Mouse (Mus musculus): ENCODE measurements around the gene Atg2a.
"Not testable (repeated sequence)": the region's sequence is repeated elsewhere in the genome, so short reads cannot be mapped to it uniquely, and the experiment has no call there.

Atg2a gene

DNA sequence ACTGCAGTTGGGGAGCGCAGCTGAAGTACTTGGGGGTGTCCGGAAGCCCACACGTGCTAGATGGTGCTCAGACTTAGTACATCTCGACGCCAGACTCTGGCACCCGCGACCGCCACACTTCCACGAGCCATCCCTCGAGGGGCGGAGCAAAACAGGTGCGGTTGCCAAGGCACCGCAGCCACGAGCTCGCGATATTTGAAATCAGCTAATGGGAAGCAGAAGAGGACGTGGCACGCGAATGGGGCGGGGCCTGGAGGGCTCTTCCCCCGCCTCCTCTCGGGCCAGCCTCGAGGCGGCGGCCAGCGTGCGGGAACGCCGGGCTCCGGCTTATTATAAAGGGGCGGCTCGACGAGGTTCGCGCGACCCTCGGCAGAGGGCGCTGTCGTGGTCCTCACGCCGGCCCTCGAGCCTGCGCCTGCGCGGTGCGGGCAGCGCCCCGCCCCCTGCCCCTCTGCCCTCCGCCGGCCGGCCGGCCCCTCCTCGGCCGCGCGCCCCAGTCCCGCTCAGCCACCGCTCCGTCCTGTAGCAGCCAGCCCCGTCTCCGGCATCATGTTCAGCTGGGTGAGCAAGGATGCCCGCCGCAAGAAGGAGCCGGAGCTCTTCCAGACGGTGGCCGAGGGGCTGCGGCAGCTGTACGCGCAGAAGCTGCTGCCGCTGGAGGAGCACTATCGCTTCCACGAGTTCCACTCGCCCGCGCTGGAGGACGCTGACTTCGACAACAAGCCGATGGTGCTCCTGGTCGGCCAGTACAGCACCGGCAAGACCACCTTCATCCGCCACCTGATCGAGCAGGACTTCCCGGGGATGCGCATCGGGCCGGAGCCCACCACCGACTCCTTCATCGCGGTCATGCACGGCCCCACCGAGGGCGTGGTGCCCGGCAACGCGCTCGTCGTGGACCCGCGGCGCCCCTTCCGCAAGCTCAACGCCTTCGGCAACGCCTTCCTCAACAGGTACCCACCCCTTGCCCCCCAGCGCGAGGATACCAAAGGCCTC, 35.3 kb downstream of the Atg2a start, which contains the start of gene Ehd1:
Ehd1 (plus strand) TSS at position 300 of the 996 bp plus-strand sequence.
- DNase-seq (ENCODE audit: low read depth), result peak; percentile 97

DNA sequence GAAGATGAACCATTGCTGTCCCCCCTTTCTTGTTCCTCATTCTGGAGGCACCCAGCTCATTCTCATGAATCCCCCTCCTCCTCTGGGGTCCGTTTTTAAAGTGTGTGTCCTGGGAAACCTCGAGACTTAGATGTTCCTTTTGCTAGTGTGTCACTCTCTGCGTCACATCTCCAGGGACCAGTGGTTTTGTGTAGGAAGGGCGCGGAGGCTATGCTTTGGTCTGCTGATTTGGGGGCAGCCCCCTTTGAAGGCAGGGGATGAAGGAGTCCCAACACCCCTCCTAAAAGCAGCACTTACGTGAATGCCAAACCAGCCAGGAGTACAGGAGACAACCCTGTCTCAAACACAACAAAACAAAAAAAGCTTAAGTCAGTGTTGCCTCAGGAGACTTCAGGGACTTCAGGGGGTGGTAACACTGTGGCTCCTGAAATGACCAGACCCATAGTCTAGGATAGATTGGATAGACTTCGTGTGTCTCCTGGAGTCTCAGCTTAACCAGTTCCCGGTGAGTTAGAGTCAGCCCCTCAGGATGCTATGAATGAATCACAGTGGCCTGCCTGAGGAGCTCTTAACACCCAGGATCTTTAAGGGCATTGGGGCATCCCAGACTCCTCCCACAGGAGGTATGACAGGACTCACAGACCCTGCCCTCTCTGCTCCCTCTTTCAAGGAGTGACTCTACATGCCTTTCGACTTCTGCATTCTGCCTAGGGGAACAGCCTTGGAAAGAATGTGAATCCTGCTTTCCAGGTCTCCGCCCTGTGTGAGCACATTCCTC, 36.4 kb downstream of the Atg2a start:
- peak; percentile 45 for DNase-seq (ENCODE audit: low read depth)

- no peak for DNase-seq (ENCODE audit: low read depth)
These were observed 37.1 kb downstream of the Atg2a start for GRCm38 (mm10) chr19:6278439-6279073.

DNA sequence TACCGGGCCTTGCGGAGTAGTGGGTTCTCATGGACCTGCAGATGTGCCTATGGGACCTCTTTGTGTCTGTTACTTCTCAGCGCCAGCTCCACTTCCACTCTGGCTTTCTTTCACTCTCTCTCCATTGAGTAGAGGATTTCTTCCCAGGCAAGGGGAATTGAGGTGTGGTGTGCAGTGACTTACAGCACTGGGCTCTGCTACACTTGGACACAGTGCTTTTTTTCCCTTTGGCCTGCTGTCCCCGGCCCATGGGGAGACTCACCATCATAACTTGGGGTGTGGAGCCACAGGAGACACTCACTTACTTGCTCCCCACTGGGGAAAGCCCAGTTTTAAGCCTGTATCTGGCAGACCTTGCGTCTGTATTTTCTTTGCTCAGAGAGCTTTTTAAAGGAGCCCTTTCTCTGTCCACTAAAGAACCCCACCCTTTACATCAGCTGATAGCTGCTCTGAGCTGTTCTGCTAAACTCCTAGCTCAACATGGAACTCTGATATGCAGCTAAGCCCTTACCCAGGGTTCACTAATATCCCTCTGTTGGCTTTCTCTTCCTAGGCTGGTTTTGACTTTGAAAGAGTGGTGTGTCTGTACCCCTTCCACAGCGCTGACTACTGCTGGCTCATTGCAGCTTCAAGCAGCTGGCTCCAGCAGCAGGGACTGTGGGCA, 38.1 kb downstream of the Atg2a start:
- DNase-seq (ENCODE audit: low read depth), result no peak

- DNase-seq (ENCODE audit: low read depth), result no peak
These were observed 39.1 kb downstream of the Atg2a start for GRCm38 (mm10) chr19:6280554-6280953.

DNA sequence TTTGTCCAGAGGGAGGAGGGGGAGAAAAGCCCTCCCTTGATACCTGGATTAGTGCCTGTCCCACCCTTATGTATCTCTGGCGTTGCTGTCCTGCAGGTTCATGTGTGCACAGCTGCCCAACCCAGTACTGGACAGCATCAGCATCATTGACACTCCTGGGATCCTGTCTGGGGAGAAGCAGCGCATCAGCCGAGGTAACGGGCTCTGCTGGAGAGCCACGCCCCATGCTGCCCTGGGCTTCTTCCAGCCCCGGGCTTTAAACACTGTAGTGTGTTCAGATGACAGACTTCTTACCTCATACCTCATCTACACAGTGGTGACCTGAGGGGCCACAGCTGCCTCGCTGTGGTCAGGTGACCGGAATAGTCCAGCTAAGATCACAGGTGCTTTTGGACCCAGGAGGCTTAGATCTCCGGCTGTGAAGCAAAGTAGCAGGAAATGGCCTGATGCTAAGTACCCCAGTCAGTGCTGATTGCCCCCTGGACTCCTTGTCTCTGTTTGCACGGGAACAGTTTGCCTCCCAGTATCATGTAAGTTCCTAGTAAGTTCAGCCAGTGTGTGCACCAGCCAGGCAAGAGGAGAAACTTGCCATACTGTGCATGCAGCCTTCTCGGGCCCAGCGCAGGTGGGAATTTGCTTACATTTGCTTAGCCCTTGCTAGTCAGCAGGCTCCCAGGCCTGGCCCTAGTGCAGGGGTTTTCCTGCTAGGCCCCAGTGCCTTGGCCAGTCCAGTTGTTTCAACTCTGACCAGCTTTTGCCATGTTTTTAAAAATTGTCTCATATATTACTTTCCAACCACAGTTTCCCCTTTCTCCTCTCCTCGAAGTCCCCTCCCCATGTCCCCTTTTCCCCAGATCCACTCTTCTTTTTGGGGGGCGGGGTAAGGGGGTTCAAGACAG, 39.9 kb downstream of the Atg2a start:
- DNase-seq (ENCODE audit: low read depth), result no peak

- DNase-seq (ENCODE audit: low read depth), result no peak
These were observed 41.5 kb downstream of the Atg2a start for GRCm38 (mm10) chr19:6283001-6283400.

- no peak for DNase-seq (ENCODE audit: low read depth)
These were observed 43.0 kb downstream of the Atg2a start for GRCm38 (mm10) chr19:6284502-6284901.

GRCm38 (mm10) chr19:6285226-6285625, 43.8 kb downstream of the Atg2a start:
- no peak for DNase-seq (ENCODE audit: low read depth)

DNA sequence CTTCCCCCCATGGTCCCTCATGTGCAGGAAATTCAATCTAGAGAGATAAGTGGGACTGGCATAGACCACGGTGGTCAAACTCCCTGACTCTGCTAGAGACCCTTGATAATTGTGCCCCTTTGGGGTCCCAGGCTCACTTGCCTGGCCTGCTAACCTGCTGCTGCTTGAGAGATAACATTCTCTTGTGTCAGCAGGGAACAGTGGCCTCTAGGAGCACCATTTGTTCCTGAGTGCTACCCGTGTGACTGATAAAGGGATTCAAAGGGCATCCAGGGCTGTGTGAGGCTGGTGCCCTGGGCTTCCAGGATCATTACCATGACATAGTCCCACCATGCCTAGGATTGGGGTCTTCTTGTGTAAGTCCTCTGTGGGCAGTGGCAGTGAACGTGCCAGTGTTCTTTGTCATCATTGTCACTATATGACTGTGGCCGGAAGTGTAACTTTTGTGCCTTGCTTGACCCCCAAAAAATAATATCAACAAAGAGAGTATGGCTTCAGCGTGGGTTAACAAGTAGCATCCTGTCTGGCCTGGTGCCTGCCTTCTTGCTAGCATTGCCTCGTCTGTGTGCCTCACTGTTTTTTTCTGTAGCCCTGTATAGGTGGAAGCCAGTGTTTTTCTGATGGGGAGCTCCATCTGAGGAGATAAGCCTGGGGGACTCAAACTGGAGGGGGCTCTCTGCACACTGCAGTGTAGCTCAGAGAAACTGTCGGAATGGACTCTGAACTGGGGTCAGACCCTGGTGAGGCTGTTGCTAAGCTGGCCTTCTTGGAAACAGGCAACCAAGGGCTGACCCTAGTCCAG, 44.4 kb downstream of the Atg2a start:
- no peak for DNase-seq (ENCODE audit: low read depth)

DNA sequence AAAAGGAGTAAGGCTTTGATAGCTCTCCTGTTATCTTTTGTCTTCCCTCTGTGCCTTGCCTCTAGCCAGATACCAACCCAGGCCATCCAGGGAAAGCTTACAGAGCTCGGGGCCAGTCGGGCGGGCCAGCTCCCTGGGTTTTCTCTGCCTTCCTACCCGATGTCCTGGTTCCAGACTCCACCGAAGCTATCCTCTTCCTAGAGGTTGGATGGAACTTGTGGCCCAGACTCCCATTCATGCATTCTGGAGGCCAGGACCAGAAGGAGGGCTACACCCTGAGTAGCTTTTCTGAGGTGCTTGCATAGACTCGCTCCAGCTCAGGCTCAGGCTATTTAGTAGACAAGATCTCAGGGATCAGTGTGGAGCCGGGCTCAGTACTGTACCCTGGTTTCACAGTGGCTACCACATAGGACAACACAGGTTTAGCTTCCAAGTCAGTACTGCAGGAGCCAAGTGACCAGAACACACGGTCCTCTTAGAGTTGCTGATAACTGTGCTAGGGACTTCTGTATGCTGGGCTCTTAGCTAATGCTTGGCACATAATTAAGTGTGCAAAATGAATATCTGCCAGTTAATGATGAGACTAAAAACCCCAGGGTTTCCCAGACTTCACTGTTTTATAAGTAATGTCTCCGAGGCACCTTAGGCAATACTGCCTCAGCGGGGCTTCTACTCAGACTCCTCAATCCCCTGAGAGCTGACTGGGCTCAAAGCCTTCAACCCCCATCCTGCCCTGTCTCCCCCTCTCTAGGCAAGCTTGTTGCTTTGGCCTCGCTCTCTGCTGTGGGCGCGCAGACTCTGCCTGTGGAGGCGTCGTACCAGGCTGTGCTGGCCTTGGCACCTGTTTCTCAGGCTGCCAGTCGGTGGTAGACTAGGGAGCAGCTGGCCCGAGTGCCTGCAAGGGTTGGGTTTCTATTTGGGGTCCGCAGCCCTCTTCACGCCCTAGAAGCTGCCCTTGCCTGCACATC, 45.2 kb downstream of the Atg2a start:
- no peak for DNase-seq (ENCODE audit: low read depth)

GRCm38 (mm10) chr19:6288236-6288894, 46.9 kb downstream of the Atg2a start:
- DNase-seq (ENCODE audit: low read depth), result no peak

GRCm38 (mm10) chr19:6289696-6290238, 48.3 kb downstream of the Atg2a start:
- DNase-seq (ENCODE audit: low read depth), result no peak

DNA sequence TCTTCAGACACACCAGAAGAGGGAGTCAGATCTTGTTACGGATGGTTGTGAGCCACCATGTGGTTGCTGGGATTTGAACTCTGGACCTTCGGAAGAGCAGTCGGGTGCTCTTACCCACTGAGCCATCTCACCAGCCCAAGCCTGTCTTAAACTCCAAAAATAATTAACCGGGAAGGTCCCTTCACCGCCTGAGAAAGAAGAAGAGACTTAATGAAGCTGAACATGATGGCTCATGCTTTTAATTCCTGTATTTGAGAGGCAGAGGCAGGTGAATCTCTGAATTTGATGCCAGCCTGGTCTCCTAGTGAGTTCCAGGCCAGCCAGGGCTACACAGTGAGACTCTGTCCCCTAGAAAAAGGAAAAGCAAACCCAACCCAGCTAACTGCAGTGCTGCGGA, 49.2 kb downstream of the Atg2a start:
- DNase-seq (ENCODE audit: low read depth), result not testable (repeated sequence)

DNA sequence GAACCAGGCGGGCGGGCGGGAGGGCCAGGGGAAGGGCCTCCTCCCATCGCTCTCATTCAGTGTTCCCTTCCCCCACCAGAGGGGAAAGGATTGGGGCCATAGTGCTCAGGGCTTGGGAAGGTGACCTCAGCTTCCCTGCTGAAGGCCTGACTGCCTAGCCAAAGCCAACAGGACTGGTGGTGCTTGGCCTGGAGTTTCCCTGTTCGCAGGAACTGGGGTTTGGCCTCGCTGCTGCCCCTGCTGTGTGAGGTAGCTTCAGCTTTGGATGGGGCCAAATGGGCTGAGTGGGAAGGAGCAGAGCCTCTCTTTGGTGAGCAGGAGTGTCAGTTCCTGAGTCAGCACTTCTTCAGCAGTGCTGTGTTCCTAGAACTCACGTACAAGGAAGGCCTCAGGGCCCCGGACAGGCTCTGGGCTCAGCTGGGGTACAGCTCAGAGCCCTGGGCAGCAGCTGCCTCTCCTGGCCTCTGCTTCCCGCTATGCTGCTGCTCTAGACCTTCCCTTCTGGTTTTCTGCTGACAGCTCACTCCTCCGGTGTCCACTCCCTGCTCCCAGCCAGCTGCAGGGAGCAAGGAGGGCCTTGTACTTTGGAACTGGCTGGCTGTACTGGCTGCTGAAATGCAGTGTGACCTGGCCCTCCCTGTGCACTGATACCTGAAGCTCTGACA, 49.8 kb downstream of the Atg2a start:
- DNase-seq (ENCODE audit: low read depth), result no peak

DNA sequence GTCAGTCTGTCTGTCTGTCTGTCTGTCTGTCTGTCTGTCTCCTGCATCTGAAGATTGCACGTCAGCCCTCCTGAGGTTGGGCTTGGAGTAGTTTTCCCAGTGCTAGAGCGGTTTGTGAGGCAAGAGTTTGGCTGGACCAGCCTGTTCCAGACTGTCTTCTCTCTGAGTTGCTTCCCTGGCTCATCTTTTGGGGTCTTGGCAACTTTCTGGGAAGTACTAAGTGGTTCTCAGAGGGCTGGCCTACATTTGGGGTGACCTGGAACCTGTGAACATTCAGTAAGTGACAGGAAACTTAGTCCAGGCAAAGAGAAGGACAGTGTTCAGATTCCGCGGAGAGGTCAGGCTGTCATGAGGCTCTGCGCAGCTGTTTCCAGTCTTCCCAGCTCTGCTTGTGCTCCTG, 50.8 kb downstream of the Atg2a start:
- no peak for DNase-seq (ENCODE audit: low read depth)

DNA sequence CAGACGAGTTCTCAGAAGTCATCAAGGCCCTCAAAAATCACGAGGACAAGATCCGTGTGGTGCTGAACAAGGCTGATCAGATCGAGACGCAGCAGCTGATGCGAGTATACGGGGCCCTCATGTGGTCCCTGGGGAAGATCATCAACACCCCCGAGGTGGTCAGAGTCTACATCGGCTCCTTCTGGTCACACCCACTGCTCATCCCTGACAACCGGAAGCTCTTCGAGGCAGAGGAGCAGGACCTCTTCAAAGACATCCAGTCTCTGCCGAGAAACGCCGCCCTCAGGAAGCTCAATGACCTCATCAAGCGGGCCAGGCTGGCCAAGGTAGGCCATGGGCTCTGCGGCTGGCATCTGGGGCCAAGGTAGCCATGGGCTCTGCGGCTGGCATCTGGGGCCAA, 52.8 kb downstream of the Atg2a start:
- no peak for DNase-seq (ENCODE audit: low read depth)
